Mouse (Mus musculus): ENCODE results near the gene Abcc1.

DNA sequence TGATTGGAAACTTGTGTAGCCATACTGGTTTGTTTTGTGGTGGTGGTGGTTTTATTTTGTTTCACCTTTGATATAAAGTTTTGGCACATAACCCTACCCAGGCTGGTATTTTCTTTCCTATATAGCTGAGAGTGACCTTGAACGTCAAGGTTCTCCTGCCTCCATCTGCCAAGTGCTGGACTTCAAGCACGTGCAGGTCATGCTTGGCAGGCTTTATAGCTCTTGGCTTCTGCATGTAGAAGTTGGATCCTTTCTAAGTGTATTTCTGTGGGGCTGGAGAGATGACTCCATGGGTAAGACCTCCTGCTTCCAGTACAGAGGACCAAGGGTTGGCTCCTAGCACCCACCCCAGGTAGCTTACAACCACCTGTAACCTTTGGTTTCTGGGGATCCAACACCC lies 47.8 kb downstream of the Abcc1 start:
- TF ChIP-seq GATA1 (IDR thresholded peaks at IDR 0.05; ENCODE audit: borderline replicate concordance, low read length), result no peak
- TF ChIP-seq FLI1 (IDR thresholded peaks at IDR 0.05; ENCODE audit: low read length), result no peak

Data from megakaryocyte, embryonic 14.5 days (primary cell).